Mouse (Mus musculus) hindbrain, embryonic 16.5 days (tissue): Measurements from ENCODE around the gene Ciz1. TPM values are rescaled to one million over a fixed set of nuclear protein-coding genes. Genes with fewer than 3 reads are reported as not detected.

Experiments used
- ATAC-seq: fragments of 200-750 bp; cut with Nextera tagmentation; 2 replicates; pipeline ENCODE4 v1.8.0; 2017; ENCODE audit warnings: moderate TSS enrichment, moderate library complexity
- H3K27ac ChIP-seq: fragments of 300-500 bp; sonication (generic); 2 replicates; pipeline ENCODE4 v1.5.1; 2014; ENCODE audit warnings: low read depth, mild to moderate bottlenecking, control low read depth, low read length, moderate library complexity
- H3K27me3 ChIP-seq: fragments of 300-500 bp; sonication (generic); replicated peaks from 2 replicates; pipeline ENCODE4 v1.6.1; 2014; ENCODE audit warnings: low read length; ENCODE audit not compliant: control insufficient read depth, insufficient read depth
- H3K36me3 ChIP-seq: fragments of 300-500 bp; sonication (generic); 2 replicates; pipeline ENCODE4 v1.6.1; 2014; ENCODE audit warnings: mild to moderate bottlenecking, low read length, moderate library complexity, mixed read lengths; ENCODE audit not compliant: control insufficient read depth, insufficient read depth
- H3K4me1 ChIP-seq: fragments of 300-500 bp; sonication (generic); 2 replicates; pipeline ENCODE4 v1.6.1; 2014; ENCODE audit warnings: low read depth, low read length; ENCODE audit not compliant: control insufficient read depth, insufficient read depth
- H3K4me2 ChIP-seq: fragments of 300-500 bp; sonication (generic); 2 replicates; pipeline ENCODE4 v1.6.1; 2014; ENCODE audit warnings: mild to moderate bottlenecking, low read length, control low read depth, moderate library complexity
- H3K4me3 ChIP-seq: fragments of 300-500 bp; sonication (generic); 2 replicates; pipeline ENCODE4 v1.5.1; 2014; ENCODE audit warnings: mild to moderate bottlenecking, low read length, control low read depth, moderate library complexity
- H3K9ac ChIP-seq: fragments of 300-500 bp; sonication (generic); 2 replicates; pipeline ENCODE4 v1.6.1; 2014; ENCODE audit warnings: low read depth, mild to moderate bottlenecking, control low read depth, low read length, moderate library complexity
- H3K9me3 ChIP-seq: fragments of 300-500 bp; sonication (generic); 2 replicates; pipeline ENCODE4 v1.6.1; 2014; ENCODE audit warnings: mild to moderate bottlenecking, low read length, moderate library complexity; ENCODE audit not compliant: control insufficient read depth
- WGBS: fragments of 180-500 bp; shearing (Covaris S2); extraction: QIAGEN DNeasy Blood & Tissue Kit; methylation state at CpG from one replicate; pipeline ENCODE4 v1.1.7; 2014; 5-methylcytosine and 5-hydroxymethylcytosine counted together
- polyA plus RNA-seq: library from polyadenylated mRNA; unstranded; fragments of >200 nt; fragmentation: Nextera tagmentation; extraction: Ambion mirVana; gene quantifications from 2 replicates; pipeline ENCODE4 v1.2.1, GENCODE M21; 2015

Ciz1 gene
- polyA plus RNA-seq, 1 experiment from 2014 or later = 41.1 TPM

- 0% methylated on average over 54 of the region's 59 CpGs for WGBS
- Histone ChIP-seq H3K4me1 (peaks cover 17% of the 10 kb centered on the region), H3K4me2 (peak overlapping the region; percentile 93), H3K27me3 (no peaks in the 10 kb centered on the region), H3K9ac (peak overlapping the region; percentile 94), H3K4me3 (peak overlapping the region; percentile 85), H3K36me3 (peaks cover 5% of the 10 kb centered on the region; the same call in 1 of the 2 replicates), H3K27ac (peak overlapping the region; percentile 91), H3K9me3 (no peaks in the 10 kb centered on the region)
- peak; percentile 97 for ATAC-seq
Observed at GRCm38 (mm10) chr2:32395946-32396621, 44.0 kb downstream of the Ciz1 start.

DNA sequence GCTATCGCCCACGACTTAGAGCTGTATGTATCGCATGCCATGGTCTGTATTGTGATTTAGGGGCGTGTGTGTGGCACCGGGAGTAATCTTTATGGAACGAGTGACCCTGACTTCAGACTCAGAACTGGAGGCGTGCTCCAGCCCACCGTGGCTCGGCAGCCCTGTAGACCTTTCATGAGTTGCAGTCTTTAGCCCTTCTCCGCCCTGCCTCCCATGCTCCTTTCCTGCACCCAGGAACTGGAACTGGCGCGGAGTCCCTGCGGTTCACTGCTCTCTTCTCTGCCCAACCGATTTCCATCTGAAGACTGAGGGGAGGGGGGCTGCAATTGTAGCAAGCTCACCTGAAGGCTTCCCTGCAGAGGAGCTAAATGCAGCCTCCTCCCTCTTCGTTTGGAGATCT is 44.6 kb downstream of the Ciz1 start:
- Histone ChIP-seq H3K27me3 (no peaks in the 10 kb centered on the region), H3K27ac (peak overlapping the region; percentile 91), H3K9ac (peak overlapping the region; percentile 94), H3K4me3 (peak overlapping the region; percentile 85), H3K9me3 (no peaks in the 10 kb centered on the region), H3K4me2 (peak overlapping the region; percentile 93), H3K4me1 (peaks cover 17% of the 10 kb centered on the region), H3K36me3 (peaks cover 5% of the 10 kb centered on the region; the same call in 1 of the 2 replicates)
- ATAC-seq = no peak
- 2% methylated on average over 15 of the region's 15 CpGs for WGBS

DNA sequence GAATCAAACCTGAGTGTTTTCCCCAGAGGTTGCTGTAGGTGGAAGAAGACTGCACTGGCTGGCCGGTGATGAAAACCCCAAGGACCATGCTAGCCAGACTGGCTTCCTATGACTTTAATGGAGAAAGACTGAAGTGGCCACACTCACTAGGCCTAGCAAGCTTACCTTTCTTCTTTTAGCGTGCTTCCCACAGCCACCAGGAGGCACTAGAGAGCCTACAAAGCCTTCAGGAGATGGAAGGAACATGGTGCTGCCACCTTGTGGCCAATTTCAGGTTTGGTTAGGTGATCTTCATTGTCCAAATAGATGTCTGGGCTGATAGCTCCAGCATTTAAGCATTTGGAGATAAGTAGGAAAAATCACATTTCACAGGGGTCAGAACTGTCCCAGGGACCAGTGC is 52.5 kb downstream of the Ciz1 start:
- Histone ChIP-seq H3K27ac (no peak overlapping the region; the same call in 1 of the 2 replicates), H3K9ac (no peak overlapping the region), H3K4me2 (no peak overlapping the region), H3K9me3 (no peaks in the 10 kb centered on the region), H3K36me3 (peaks cover 16% of the 10 kb centered on the region; the same call in 1 of the 2 replicates), H3K4me1 (no peaks in the 10 kb centered on the region), H3K4me3 (no peak overlapping the region), H3K27me3 (no peaks in the 10 kb centered on the region)
- ATAC-seq = peak; percentile 35
- 16% methylated on average over 2 of the region's 2 CpGs for WGBS

GRCm38 (mm10) chr2:32407144-32407824 is 55.2 kb downstream of the Ciz1 start:
- no peaks in the 10 kb centered on the region for H3K27me3 ChIP-seq
- H3K4me2 ChIP-seq = no peak overlapping the region
- H3K4me1 ChIP-seq = no peaks in the 10 kb centered on the region
- no peak overlapping the region for H3K27ac ChIP-seq
- no peaks in the 10 kb centered on the region for H3K9me3 ChIP-seq
- H3K9ac ChIP-seq = no peak overlapping the region
- ATAC-seq = no peak
- H3K4me3 ChIP-seq = no peak overlapping the region
- H3K36me3 ChIP-seq = 0 out of 2 replicates have a peak, but pooled peaks cover 7% of the 10 kb centered on the region
- 86% methylated on average over 7 of the region's 7 CpGs for WGBS

DNA sequence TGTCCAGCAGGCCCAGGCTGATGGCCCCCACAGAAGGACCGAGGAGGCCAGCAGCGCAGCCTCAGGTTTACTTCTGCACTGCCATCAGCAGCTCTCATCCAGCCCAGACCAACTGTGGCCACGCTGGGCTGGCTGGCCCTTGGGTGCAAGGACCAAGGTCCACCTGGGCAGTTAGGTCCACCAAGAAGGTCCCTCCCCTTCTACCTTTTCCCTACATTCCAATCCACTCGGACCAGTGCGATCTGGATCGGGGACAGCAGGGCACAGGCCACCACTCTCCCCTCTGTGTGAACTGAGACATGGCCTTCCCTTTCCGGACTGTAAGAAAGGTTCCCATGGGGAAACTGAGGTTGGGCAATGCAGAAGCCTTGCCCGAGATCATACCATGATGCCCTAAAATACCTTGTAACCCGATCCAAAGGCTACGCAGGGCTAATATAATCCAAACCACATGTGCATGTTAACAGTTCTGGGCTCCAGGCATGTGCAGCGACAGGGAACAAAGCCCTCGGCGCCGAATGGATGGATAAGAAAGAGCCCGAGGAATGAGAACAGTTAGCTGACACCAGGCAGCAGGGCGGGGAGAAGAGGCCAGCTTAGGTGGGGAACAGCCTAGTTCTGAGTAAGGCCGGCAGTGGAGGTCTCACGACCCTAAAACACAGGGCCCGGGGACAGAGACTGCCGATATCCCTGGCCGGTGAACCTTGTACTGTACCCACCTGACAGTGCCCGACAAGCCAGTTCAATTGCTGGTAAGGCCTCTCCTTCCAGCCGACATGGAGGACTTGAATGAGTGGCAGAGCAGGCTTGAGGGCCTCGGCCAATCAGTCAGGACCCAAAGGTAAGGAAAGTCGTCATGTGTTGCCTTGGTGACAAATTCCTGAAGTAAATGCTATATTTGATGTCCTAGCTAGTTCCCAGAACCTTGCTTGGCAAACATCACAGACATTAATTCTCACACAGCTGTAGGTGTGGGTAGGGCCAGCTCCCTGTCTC is 56.6 kb downstream of the Ciz1 start:
- Histone ChIP-seq H3K36me3 (no peaks in the 10 kb centered on the region; the same call in 1 of the 2 replicates), H3K4me2 (no peak overlapping the region), H3K9me3 (no peaks in the 10 kb centered on the region), H3K27me3 (no peaks in the 10 kb centered on the region), H3K4me3 (no peak overlapping the region), H3K9ac (no peak overlapping the region), H3K27ac (no peak overlapping the region), H3K4me1 (no peaks in the 10 kb centered on the region)
- no peak for ATAC-seq
- WGBS = 77% methylated on average over 25 of the region's 25 CpGs

DNA sequence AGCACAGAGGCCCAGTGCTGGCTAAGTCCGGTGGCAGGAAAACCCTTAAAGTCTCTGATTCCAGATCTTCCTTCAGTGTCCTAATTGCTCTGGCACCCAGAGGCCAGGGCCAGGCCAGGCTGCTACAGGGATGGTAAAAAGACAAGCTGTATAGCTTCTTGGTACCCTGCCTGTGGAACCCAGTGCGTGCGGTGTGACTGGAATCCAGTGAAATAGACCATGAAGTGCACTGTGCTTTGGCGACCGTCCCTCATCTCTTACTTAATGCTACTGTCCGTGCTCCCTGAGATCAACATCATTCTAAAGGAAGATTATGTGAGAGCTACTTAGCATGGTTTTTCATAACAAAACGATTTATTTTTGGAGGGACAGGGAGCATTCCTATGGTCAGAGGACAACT is 59.3 kb downstream of the Ciz1 start:
- Histone ChIP-seq H3K4me2 (no peak overlapping the region), H3K4me3 (no peak overlapping the region), H3K9me3 (no peaks in the 10 kb centered on the region), H3K4me1 (no peaks in the 10 kb centered on the region), H3K36me3 (peaks cover 17% of the 10 kb centered on the region), H3K27me3 (no peaks in the 10 kb centered on the region), H3K27ac (no peak overlapping the region), H3K9ac (no peak overlapping the region)
- 86% methylated on average over 7 of the region's 7 CpGs for WGBS
- ATAC-seq = no peak

DNA sequence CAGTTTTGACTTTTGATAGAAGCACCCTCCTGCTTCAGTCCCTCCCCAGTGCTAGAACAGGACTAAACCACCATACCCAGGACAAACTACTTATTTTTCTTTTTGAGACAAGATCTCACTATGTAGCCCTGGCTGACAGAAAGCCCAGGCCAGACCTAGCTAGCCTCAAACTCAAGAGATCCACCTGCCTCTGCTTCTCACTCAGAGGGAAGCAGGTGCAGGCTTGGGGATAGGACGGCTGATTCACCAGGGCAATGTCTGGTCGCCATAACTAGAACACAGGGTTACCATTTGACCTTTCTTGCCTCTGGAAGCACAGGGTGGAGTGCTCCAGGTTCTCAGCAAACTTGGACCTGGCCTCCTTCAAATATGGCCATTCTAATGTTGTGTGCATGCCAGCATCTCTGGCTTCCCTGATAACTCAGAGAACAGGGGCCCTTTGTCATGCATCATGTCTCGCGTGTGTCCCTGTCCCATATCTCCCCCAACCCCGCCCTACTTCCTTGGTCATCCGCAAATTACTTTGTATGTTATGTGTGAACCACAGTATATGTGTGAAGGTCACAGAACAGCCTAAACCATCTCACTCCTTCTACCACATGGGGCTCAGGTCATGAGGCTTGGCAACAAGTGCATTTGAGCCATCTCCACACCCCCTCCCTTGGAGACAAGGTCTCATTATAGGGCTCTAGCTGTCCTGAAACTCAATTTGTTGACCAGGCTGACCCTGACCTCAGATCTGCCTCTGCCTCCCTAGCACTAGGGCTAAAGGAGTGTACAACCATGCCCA is 60.8 kb downstream of the Ciz1 start:
- Histone ChIP-seq H3K27me3 (no peaks in the 10 kb centered on the region), H3K4me1 (no peaks in the 10 kb centered on the region), H3K9ac (no peak overlapping the region), H3K9me3 (no peaks in the 10 kb centered on the region), H3K27ac (no peak overlapping the region), H3K4me2 (no peak overlapping the region), H3K4me3 (no peak overlapping the region), H3K36me3 (peaks cover 31% of the 10 kb centered on the region)
- WGBS = 96% methylated on average over 6 of the region's 6 CpGs
- ATAC-seq = no peak

- H3K36me3 ChIP-seq = peaks cover 38% of the 10 kb centered on the region
Observed at GRCm38 (mm10) chr2:32413936-32414335, 61.8 kb downstream of the Ciz1 start.

More at GRCm38 (mm10) chr2:32413936-32414335, 61.8 kb downstream of the Ciz1 start:
- no peak overlapping the region for H3K4me3 ChIP-seq
- 78% methylated on average over 5 of the region's 5 CpGs for WGBS
- no peak overlapping the region for H3K27ac ChIP-seq
- H3K9me3 ChIP-seq = no peaks in the 10 kb centered on the region
- no peaks in the 10 kb centered on the region for H3K27me3 ChIP-seq
- no peaks in the 10 kb centered on the region for H3K4me1 ChIP-seq
- H3K4me2 ChIP-seq = no peak overlapping the region
- no peak for ATAC-seq
- no peak overlapping the region for H3K9ac ChIP-seq
